Mouse (Mus musculus): Measurements from ENCODE around the gene Rsph6a. TPM values are rescaled to one million over a fixed set of nuclear protein-coding genes. Genes with fewer than 3 reads are reported as not detected.

Gene Rsph6a
- polyA plus RNA-seq, 1 experiment = 0.04 TPM

GRCm38 (mm10) chr7:19024581-19025255 is 29.8 kb upstream of the Rsph6a start:
- peak overlapping the region; percentile 91 for H3K4me2 ChIP-seq (ENCODE audit: low read depth)
- no peak for TF ChIP-seq MAX (IDR thresholded peaks at IDR 0.05; ENCODE audit: low read depth)
- TF ChIP-seq MYOG (IDR thresholded peaks at IDR 0.05; ENCODE audit: control insufficient read depth in 1 of 3, insufficient read depth in 1 of 3, insufficient read length in 2 of 3, low read depth in 2 of 3) = no peak
- TF ChIP-seq REST (IDR thresholded peaks at IDR 0.05; ENCODE audit: insufficient read depth, insufficient read length) = no peak
- no peak for TF ChIP-seq SRF (IDR thresholded peaks at IDR 0.05; ENCODE audit: control insufficient read depth, insufficient read length, low read depth)
- TF ChIP-seq USF1 (IDR thresholded peaks at IDR 0.05; ENCODE audit: low read depth) = no peak
- TF ChIP-seq POLR2A (IDR thresholded peaks at IDR 0.05; ENCODE audit: insufficient read length, low read depth) = no peak
- TF ChIP-seq TCF3 (IDR thresholded peaks at IDR 0.05; ENCODE audit: insufficient read length, low read depth) = no peak
- no peak for TF ChIP-seq TCF12 (IDR thresholded peaks at IDR 0.05; ENCODE audit: insufficient read depth, poor library complexity, severe bottlenecking)
- TF ChIP-seq CEBPB (IDR thresholded peaks at IDR 0.05; ENCODE audit: insufficient read depth, poor library complexity, severe bottlenecking) = no peak
- TF ChIP-seq MYOD1 (IDR thresholded peaks at IDR 0.05; ENCODE audit: control insufficient read depth in 1 of 3, insufficient read length in 2 of 3, low read depth in 2 of 3) = no peak
- TF ChIP-seq E2F4 (IDR thresholded peaks at IDR 0.05; ENCODE audit: insufficient read depth) = no peak
- TF ChIP-seq POLR2AphosphoS2 (IDR thresholded peaks at IDR 0.05; ENCODE audit: insufficient read length, low read depth) = no peak
- H3K27me3 ChIP-seq (ENCODE audit: control insufficient read depth, insufficient read depth, insufficient read length) = peaks cover 3% of the 10 kb centered on the region
- H3K79me2 ChIP-seq (ENCODE audit: control insufficient read depth, insufficient read depth) = peaks cover 20% of the 10 kb centered on the region
- H3ac ChIP-seq (ENCODE audit: control insufficient read depth, insufficient read length) = peak overlapping the region; percentile 77
- peak overlapping the region; percentile 60 for H3K4me3 ChIP-seq
- peaks cover under 1% of the 10 kb centered on the region for H3K36me3 ChIP-seq (ENCODE audit: control insufficient read depth, insufficient read depth)

GRCm38 (mm10) chr7:19028067-19028466 is 26.4 kb upstream of the Rsph6a start:
- Histone ChIP-seq H3K4me3 (no peak overlapping the region), H3K36me3 (ENCODE audit: control insufficient read depth, insufficient read depth) (peaks cover 12% of the 10 kb centered on the region), H3K4me2 (ENCODE audit: low read depth) (no peak overlapping the region), H3K27me3 (ENCODE audit: control insufficient read depth, insufficient read depth, insufficient read length) (no peaks in the 10 kb centered on the region), H3ac (ENCODE audit: control insufficient read depth, insufficient read length) (no peak overlapping the region), H3K79me2 (ENCODE audit: control insufficient read depth, insufficient read depth) (peaks cover 20% of the 10 kb centered on the region)
- TF ChIP-seq MYOD1 (IDR thresholded peaks at IDR 0.05; ENCODE audit: control insufficient read depth in 1 of 3, insufficient read length in 2 of 3, low read depth in 2 of 3) (no peak), SRF (IDR thresholded peaks at IDR 0.05; ENCODE audit: control insufficient read depth, insufficient read length, low read depth) (no peak), TCF3 (IDR thresholded peaks at IDR 0.05; ENCODE audit: insufficient read length, low read depth) (no peak), CEBPB (IDR thresholded peaks at IDR 0.05; ENCODE audit: insufficient read depth, poor library complexity, severe bottlenecking) (no peak), MAX (IDR thresholded peaks at IDR 0.05; ENCODE audit: low read depth) (no peak), REST (IDR thresholded peaks at IDR 0.05; ENCODE audit: insufficient read depth, insufficient read length) (no peak), TCF12 (IDR thresholded peaks at IDR 0.05; ENCODE audit: insufficient read depth, poor library complexity, severe bottlenecking) (no peak), POLR2A (IDR thresholded peaks at IDR 0.05; ENCODE audit: insufficient read length, low read depth) (no peak), POLR2AphosphoS2 (IDR thresholded peaks at IDR 0.05; ENCODE audit: insufficient read length, low read depth) (no peak), E2F4 (IDR thresholded peaks at IDR 0.05; ENCODE audit: insufficient read depth) (no peak), USF1 (IDR thresholded peaks at IDR 0.05; ENCODE audit: low read depth) (no peak)

- peaks cover 12% of the 10 kb centered on the region for H3K36me3 ChIP-seq (ENCODE audit: control insufficient read depth, insufficient read depth)
- TF ChIP-seq SRF (IDR thresholded peaks at IDR 0.05; ENCODE audit: control insufficient read depth, insufficient read length, low read depth) (no peak), TCF12 (IDR thresholded peaks at IDR 0.05; ENCODE audit: insufficient read depth, poor library complexity, severe bottlenecking) (no peak), POLR2AphosphoS2 (IDR thresholded peaks at IDR 0.05; ENCODE audit: insufficient read length, low read depth) (no peak), E2F4 (IDR thresholded peaks at IDR 0.05; ENCODE audit: insufficient read depth) (no peak), USF1 (IDR thresholded peaks at IDR 0.05; ENCODE audit: low read depth) (no peak), TCF3 (IDR thresholded peaks at IDR 0.05; ENCODE audit: insufficient read length, low read depth) (no peak), MYOG (IDR thresholded peaks at IDR 0.05; ENCODE audit: control insufficient read depth in 1 of 3, insufficient read depth in 1 of 3, insufficient read length in 2 of 3, low read depth in 2 of 3) (no peak), MAX (IDR thresholded peaks at IDR 0.05; ENCODE audit: low read depth) (no peak), REST (IDR thresholded peaks at IDR 0.05; ENCODE audit: insufficient read depth, insufficient read length) (no peak), POLR2A (IDR thresholded peaks at IDR 0.05; ENCODE audit: insufficient read length, low read depth) (no peak), MYOD1 (IDR thresholded peaks at IDR 0.05; ENCODE audit: control insufficient read depth in 1 of 3, insufficient read length in 2 of 3, low read depth in 2 of 3) (no peak), CEBPB (IDR thresholded peaks at IDR 0.05; ENCODE audit: insufficient read depth, poor library complexity, severe bottlenecking) (no peak)
- no peak overlapping the region for H3ac ChIP-seq (ENCODE audit: control insufficient read depth, insufficient read length)
- H3K79me2 ChIP-seq (ENCODE audit: control insufficient read depth, insufficient read depth) = peaks cover 20% of the 10 kb centered on the region
- no peaks in the 10 kb centered on the region for H3K27me3 ChIP-seq (ENCODE audit: control insufficient read depth, insufficient read depth, insufficient read length)
- no peak overlapping the region for H3K4me3 ChIP-seq
- H3K4me2 ChIP-seq (ENCODE audit: low read depth) = no peak overlapping the region
These were observed 25.3 kb upstream of the Rsph6a start for GRCm38 (mm10) chr7:19029084-19029653.

GRCm38 (mm10) chr7:19031641-19032040 is 22.8 kb upstream of the Rsph6a start:
- H3K4me2 ChIP-seq (ENCODE audit: low read depth) = no peak overlapping the region
- H3K27me3 ChIP-seq (ENCODE audit: control insufficient read depth, insufficient read depth, insufficient read length) = no peaks in the 10 kb centered on the region
- H3K79me2 ChIP-seq (ENCODE audit: control insufficient read depth, insufficient read depth) = peaks cover 3% of the 10 kb centered on the region
- H3K4me3 ChIP-seq = no peak overlapping the region
- H3K36me3 ChIP-seq (ENCODE audit: control insufficient read depth, insufficient read depth) = peaks cover 14% of the 10 kb centered on the region
- no peak overlapping the region for H3ac ChIP-seq (ENCODE audit: control insufficient read depth, insufficient read length)
- TF ChIP-seq MYOD1 (IDR thresholded peaks at IDR 0.05; ENCODE audit: control insufficient read depth in 1 of 3, insufficient read length in 2 of 3, low read depth in 2 of 3) (no peak), CEBPB (IDR thresholded peaks at IDR 0.05; ENCODE audit: insufficient read depth, poor library complexity, severe bottlenecking) (no peak), POLR2A (IDR thresholded peaks at IDR 0.05; ENCODE audit: insufficient read length, low read depth) (no peak), TCF12 (IDR thresholded peaks at IDR 0.05; ENCODE audit: insufficient read depth, poor library complexity, severe bottlenecking) (no peak), E2F4 (IDR thresholded peaks at IDR 0.05; ENCODE audit: insufficient read depth) (no peak), MYOG (IDR thresholded peaks at IDR 0.05; ENCODE audit: control insufficient read depth in 1 of 3, insufficient read depth in 1 of 3, insufficient read length in 2 of 3, low read depth in 2 of 3) (no peak), SRF (IDR thresholded peaks at IDR 0.05; ENCODE audit: control insufficient read depth, insufficient read length, low read depth) (no peak), TCF3 (IDR thresholded peaks at IDR 0.05; ENCODE audit: insufficient read length, low read depth) (no peak), USF1 (IDR thresholded peaks at IDR 0.05; ENCODE audit: low read depth) (no peak), MAX (IDR thresholded peaks at IDR 0.05; ENCODE audit: low read depth) (no peak), POLR2AphosphoS2 (IDR thresholded peaks at IDR 0.05; ENCODE audit: insufficient read length, low read depth) (no peak), REST (IDR thresholded peaks at IDR 0.05; ENCODE audit: insufficient read depth, insufficient read length) (no peak)
